In the genomic region with DNA sequence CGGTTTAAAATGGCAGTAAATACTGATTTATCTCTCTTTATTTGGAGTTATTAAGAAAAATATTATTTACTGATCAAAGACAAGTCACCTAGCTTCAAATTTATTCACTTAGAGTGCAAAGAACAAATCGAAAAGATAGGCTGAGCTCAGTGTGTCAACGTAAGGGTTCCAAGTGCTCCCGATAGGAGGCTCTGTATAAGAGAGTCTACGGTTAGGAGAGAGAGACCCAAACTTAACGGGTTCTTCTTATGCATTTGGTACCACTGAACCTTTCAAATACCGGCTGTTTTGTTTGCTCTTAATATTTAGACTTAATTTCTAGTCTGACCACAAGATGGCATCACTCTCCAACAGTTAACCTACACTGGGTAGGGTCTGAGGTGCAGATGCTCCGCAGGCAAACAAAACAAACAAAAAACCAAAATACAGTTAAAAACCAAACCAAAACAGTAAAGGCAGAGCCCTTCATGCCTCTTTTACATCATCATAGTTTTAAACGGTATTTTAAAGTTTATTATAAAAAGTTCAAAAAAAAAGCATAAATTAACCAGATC, we compare ENCODE assay signal across 9 mouse cellular contexts.
DNase-seq lines count a peak whose midpoint lies in the region; ATAC-seq and TF ChIP-seq lines count a peak whose summit lies in the region.
"Had no signal": no experiment of that assay in that cellular context is flagged by ENCODE, and none has a peak within 500 bp of the region (broad histone marks: within the 10 kb centered on the region; RNA-seq: fewer than 3 reads in every experiment).

No protein-coding gene starts in this region.

- H3K27ac ChIP-seq in heart, adult 2 months = no peak overlapping the region
- H3K27ac ChIP-seq in hindbrain, embryonic 16.5 days (ENCODE audit: low read depth, low read length) = no peak overlapping the region
- H3K27ac ChIP-seq: limb, embryonic 12.5 days had no signal

- H3K4me3 ChIP-seq in heart, adult 2 months = no peak overlapping the region
- H3K4me3 ChIP-seq in hindbrain, embryonic 16.5 days (ENCODE audit: low read length) = no peak overlapping the region
- H3K4me3 ChIP-seq: limb, embryonic 12.5 days had no signal

- H3K4me1 ChIP-seq in heart, adult 2 months (ENCODE audit: control insufficient read depth, insufficient read depth, low read length) = no peaks in the 10 kb centered on the region
- H3K4me1 ChIP-seq in hindbrain, embryonic 16.5 days (ENCODE audit: control insufficient read depth, insufficient read depth, low read depth, low read length) = no peaks in the 10 kb centered on the region

- no peak for TF ChIP-seq EP300 in heart, adult 2 months (IDR thresholded peaks at IDR 0.05; ENCODE audit: insufficient read depth, low read depth, low read length)

- peak; percentile 63 for TF ChIP-seq CTCF in heart, adult 2 months (IDR thresholded peaks at IDR 0.05)

- no peak for DNase-seq in heart, adult 2 months
- DNase-seq in heart, adult 11 months = no peak
- peak; percentile 61 for DNase-seq in A20 (ENCODE audit: low read depth, low spot score)
- peak; percentile 55 for DNase-seq in brain, adult 2 months (ENCODE audit: low read depth, low spot score)
- DNase-seq in skeletal muscle tissue, adult 2 months (ENCODE audit: low read depth, low spot score) = peak; percentile 3
- no peak for DNase-seq in right cerebral cortex, postnatal 25 days
- DNase-seq in right cerebral cortex, postnatal 14 days = no peak

- H3K9ac ChIP-seq in heart, adult 2 months (ENCODE audit: low read depth, low read length) = no peak overlapping the region
- H3K9ac ChIP-seq in hindbrain, embryonic 16.5 days (ENCODE audit: low read depth, low read length) = no peak overlapping the region
- H3K9ac ChIP-seq: limb, embryonic 12.5 days had no signal

- TF ChIP-seq POLR2A in heart, adult 2 months (IDR thresholded peaks at IDR 0.05; ENCODE audit: insufficient read depth, low read depth, low read length) = no peak

- no peaks in the 10 kb centered on the region for H3K9me3 ChIP-seq in hindbrain, embryonic 16.5 days (ENCODE audit: control insufficient read depth, low read length)
- H3K9me3 ChIP-seq: limb, embryonic 12.5 days had no signal

- intact Hi-C loops in heart, adult 2 months (cut with DNase I) = loop anchor here (2.0 to 5.0 kb wide), 2 partner anchors 1187 to 1277 kb away; no protein-coding TSS in a partner anchor

- WGBS in heart, adult 2 months = 25% methylated on average over 9 of the region's 9 CpGs
- 36% methylated on average over 9 of the region's 9 CpGs for WGBS in hindbrain, embryonic 16.5 days

- no peaks in the 10 kb centered on the region for H3K79me2 ChIP-seq in heart, adult 2 months (replicated peaks; ENCODE audit: control insufficient read depth, insufficient read depth, low read length)

- no peak overlapping the region for H3K4me2 ChIP-seq in hindbrain, embryonic 16.5 days (ENCODE audit: low read length)
- H3K4me2 ChIP-seq: limb, embryonic 12.5 days had no signal

- no peaks in the 10 kb centered on the region for H3K36me3 ChIP-seq in heart, adult 2 months (ENCODE audit: control insufficient read depth, insufficient read depth, low read length)
- no peaks in the 10 kb centered on the region for H3K36me3 ChIP-seq in hindbrain, embryonic 16.5 days (ENCODE audit: control insufficient read depth, insufficient read depth, low read length)
- H3K36me3 ChIP-seq: limb, embryonic 12.5 days had no signal

- ATAC-seq in hindbrain, embryonic 16.5 days = peak; percentile 78

- no peaks in the 10 kb centered on the region for H3K27me3 ChIP-seq in heart, adult 2 months (ENCODE audit: control insufficient read depth, insufficient read depth, low read length)
- H3K27me3 ChIP-seq in hindbrain, embryonic 16.5 days (replicated peaks; ENCODE audit: control insufficient read depth, insufficient read depth, low read length) = no peaks in the 10 kb centered on the region
- H3K27me3 ChIP-seq: limb, embryonic 12.5 days had no signal

Comparison
In these comparisons a context has a peak if more than half of its experiments do, and no peak if none do; other contexts are left out.
1. DNase-seq: peak in A20 (single experiment), brain, adult 2 months (single experiment) and skeletal muscle tissue, adult 2 months (single experiment); none in heart, adult 2 months (0 of 2), heart, adult 11 months (single experiment), right cerebral cortex, postnatal 25 days (single experiment) and right cerebral cortex, postnatal 14 days (single experiment).